Comparison of ENCODE assay signal across 30 mouse cellular contexts in genomic region chr11:46739501-46739900, GRCm38 (mm10). TPM values are rescaled to one million over a fixed set of nuclear protein-coding genes. Genes with fewer than 3 reads are reported as not detected.
"Had no signal": no experiment of that assay in that cellular context is flagged by ENCODE, and none has a peak within 500 bp of the region (broad histone marks: within the 10 kb centered on the region; RNA-seq: fewer than 3 reads in every experiment).

No protein-coding gene starts in this region.

- DNase-seq: gastrocnemius, adult 2 months; gastrocnemius, postnatal 10 days; gastrocnemius, postnatal 25 days; heart, adult 18-20 months; heart, postnatal 10 days; heart, postnatal 4 days; kidney, adult 11 months; kidney, adult 2 months; kidney, adult 9 months; kidney, postnatal 14 days; kidney, postnatal 36 days; layer of hippocampus, adult 9-11 months; layer of hippocampus, postnatal 36 days; left cerebral cortex, postnatal 4 days had no signal

- H3K4me3 ChIP-seq: gastrocnemius, adult 2 months; heart, embryonic 10.5 days; heart, embryonic 12.5 days; hindbrain, embryonic 10.5 days; hindbrain, embryonic 12.5 days; kidney, embryonic 15.5 days; limb, embryonic 13.5 days; limb, embryonic 15.5 days had no signal

- H3K9me3 ChIP-seq: heart, embryonic 10.5 days; heart, embryonic 12.5 days; hindbrain, embryonic 10.5 days; hindbrain, embryonic 12.5 days; kidney, embryonic 15.5 days; limb, embryonic 13.5 days; limb, embryonic 15.5 days had no signal

- H3K4me2 ChIP-seq: heart, embryonic 12.5 days; hindbrain, embryonic 12.5 days; hindbrain, embryonic 14.5 days; kidney, embryonic 15.5 days; limb, embryonic 13.5 days; limb, embryonic 15.5 days had no signal

- H3K27me3 ChIP-seq: heart, embryonic 12.5 days; hindbrain, embryonic 12.5 days; kidney, embryonic 15.5 days; limb, embryonic 13.5 days; limb, embryonic 15.5 days had no signal

- H3K9ac ChIP-seq: heart, embryonic 12.5 days; hindbrain, embryonic 12.5 days; hindbrain, embryonic 14.5 days; kidney, embryonic 15.5 days; limb, embryonic 13.5 days; limb, embryonic 15.5 days had no signal

- H3K36me3 ChIP-seq: heart, embryonic 10.5 days; heart, embryonic 12.5 days; hindbrain, embryonic 10.5 days; hindbrain, embryonic 12.5 days; kidney, embryonic 15.5 days; limb, embryonic 13.5 days; limb, embryonic 15.5 days had no signal

- ATAC-seq: hindbrain, embryonic 16.5 days; intestine, embryonic 16.5 days had no signal

- H3K27ac ChIP-seq: gastrocnemius, adult 2 months; heart, embryonic 10.5 days; hindbrain, embryonic 10.5 days; hindbrain, embryonic 12.5 days; hindbrain, embryonic 14.5 days; kidney, embryonic 15.5 days; kidney, postnatal 0 days; limb, embryonic 13.5 days; limb, embryonic 15.5 days had no signal

- H3K4me1 ChIP-seq: heart, embryonic 10.5 days; heart, embryonic 12.5 days; hindbrain, embryonic 10.5 days; hindbrain, embryonic 12.5 days; kidney, embryonic 15.5 days; limb, embryonic 13.5 days; limb, embryonic 15.5 days had no signal

RNA-seq across cellular contexts. Expression of gene Havcr1, which starts 4.6 kb away (rescaled TPM):
- polyA plus RNA-seq: frontal cortex, adult 2 months; heart, embryonic 10.5 days; heart, embryonic 12.5 days; heart, embryonic 14.5 days; heart, embryonic 16.5 days; hindbrain, embryonic 12.5 days; hindbrain, embryonic 14.5 days; hindbrain, embryonic 16.5 days; intestine, embryonic 14.5 days; intestine, embryonic 16.5 days; limb, embryonic 11.5 days had no signal

RNA-seq across cellular contexts. Expression of gene Timd2, which starts 32.6 kb away (rescaled TPM):
- polyA plus RNA-seq: frontal cortex, adult 2 months; heart, embryonic 14.5 days; hindbrain, embryonic 12.5 days; hindbrain, embryonic 14.5 days; hindbrain, embryonic 16.5 days; limb, embryonic 13.5 days had no signal
